Mouse (Mus musculus) thymus, adult 2 months (tissue): ENCODE data around the gene Fndc3b.

Source experiments
- CTCF ChIP-seq: fragments of 200-500 bp; IDR thresholded peaks from 2 replicates; pipeline ENCODE4 v1.5.1; 2012; ENCODE audit warnings: mild to moderate bottlenecking, control low read depth, low read length, moderate library complexity, borderline replicate concordance; ENCODE audit not compliant: control insufficient read depth, poor library complexity, insufficient read depth; ENCODE audit errors: extremely low read depth
- POLR2A ChIP-seq: fragments of 200-500 bp; IDR thresholded peaks from 2 replicates; pipeline ENCODE4 v1.6.1; 2012; ENCODE audit warnings: mild to moderate bottlenecking, low read length, control low read depth, moderate library complexity; ENCODE audit not compliant: control insufficient read depth, poor library complexity, insufficient read depth; ENCODE audit errors: extremely low read depth

- TF ChIP-seq POLR2A (no peak), CTCF (no peak)
Measured at GRCm38 (mm10) chr3:27632880-27633279, 78.2 kb downstream of the Fndc3b start.
